Mouse (Mus musculus): ENCODE data around the gene Grb14. TPM values are rescaled to one million over a fixed set of nuclear protein-coding genes. Genes with fewer than 3 reads are reported as not detected.

The Grb14 gene
- total RNA-seq (2021) = 100 to 1,000 TPM; 184 to 233 TPM

DNA sequence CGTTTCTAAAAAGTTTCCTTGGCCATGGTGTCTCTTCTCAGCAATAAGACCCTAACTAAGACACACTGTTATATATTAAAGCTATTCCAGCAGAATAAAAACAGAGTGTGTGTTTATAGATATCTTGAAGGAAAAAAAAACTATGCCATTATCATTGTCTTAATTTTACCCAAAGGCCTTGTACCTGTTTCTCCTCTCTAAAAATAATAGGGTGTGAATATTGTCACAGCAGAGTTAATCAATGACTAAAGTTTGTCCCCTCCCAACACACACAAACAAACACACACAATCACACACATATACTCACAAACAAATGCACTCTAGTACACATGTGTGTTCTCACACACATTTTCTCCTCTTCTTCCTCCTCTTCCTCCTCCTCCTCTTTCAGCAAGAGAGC lies at the start of gene Grb14:
Gene Grb14 (minus strand): TSS at position 101 of the 400 bp plus-strand sequence.
- no peak for DNase-seq
- intact Hi-C loops (cut with DNase I) = loop anchor here (5.0 kb wide), 2 partner anchors 212 to 312 kb away; partner anchors contain the start of gene Cobll1

DNA sequence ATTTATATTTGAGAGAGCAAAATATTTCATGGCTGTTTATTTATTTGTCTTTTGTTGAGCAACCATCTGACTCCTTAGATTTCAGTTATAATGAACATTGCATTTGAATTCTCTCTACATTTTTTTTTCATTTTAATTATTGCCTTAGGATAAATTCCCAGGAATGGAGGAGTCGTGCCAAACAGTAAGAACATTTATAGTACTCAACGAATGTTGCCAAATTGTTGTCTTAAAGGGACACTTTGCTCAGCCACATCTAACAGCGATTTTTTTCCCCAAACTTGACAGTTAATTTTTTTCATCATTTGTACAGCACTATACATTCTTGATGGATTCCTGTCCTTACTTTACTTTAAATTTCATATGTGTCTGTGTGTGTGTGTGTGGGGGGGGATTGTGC lies 47.4 kb upstream of the Grb14 start:
- intact Hi-C loops (cut with DNase I) = no loop called here

DNA sequence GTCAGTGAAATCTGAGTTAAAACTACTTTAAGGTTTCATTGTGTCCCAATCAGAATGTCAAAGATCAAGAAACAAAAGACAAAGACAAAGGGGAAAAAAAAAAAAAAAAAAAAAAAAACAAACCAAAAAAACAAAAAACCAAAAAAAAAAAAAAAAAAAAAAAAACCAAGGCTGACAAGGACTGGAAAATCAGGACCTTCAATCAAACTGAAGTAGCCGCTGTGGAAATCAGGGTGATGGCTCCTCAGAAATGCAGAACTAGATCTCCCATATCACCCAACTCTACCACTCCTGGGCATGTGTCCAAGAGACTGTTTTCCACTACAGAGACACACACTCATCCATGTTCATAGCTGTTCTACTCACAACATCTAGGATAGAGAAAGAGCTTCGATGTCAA lies 29.0 kb upstream of the Grb14 start:
- DNase-seq = no peak
- intact Hi-C loops (cut with DNase I) = no loop called here

More for the DNA sequence above, 47.4 kb upstream of the Grb14 start:
- no peak for DNase-seq

DNA sequence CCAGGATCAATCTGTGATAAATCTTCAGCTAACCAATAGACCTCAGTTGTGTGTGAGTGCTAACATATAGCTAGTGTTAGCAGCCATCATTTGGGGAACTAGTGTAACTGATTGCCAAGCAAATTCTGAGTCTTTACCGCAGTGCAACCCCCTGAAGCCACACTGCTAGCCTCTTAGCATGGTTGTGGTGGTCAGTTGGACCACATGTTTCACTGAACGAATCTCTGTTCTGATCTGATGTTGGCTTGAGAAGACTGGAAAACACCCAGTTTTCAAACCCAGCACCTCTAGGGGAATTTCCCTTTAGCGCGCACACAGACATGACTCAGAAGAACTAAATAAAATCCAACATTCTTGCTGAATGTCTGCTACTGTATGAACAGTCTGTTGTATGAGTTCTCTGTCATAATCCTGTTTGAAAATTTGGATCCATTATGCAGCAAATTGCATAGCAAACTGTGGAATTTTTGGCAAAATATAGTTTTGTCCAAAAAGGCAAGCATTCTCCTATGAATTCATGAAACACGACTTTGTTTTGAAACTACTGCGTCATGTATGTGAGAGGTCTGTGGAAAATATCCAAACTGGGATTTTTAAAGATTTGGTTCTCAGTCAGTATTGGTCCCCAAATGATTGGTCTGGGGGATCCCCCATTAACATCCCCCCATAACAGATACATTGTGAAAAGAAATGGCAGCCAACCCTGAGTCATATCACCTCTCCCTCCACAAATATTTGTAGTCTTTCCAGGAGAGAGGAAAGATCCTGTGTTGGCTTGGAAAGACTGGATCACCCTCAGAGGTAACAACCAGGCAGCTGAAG lies 27.6 kb upstream of the Grb14 start:
- intact Hi-C loops (cut with DNase I) = no loop called here

GRCm38 (mm10) chr2:65050776-65051175 lies 26.0 kb upstream of the Grb14 start:
- intact Hi-C loops (cut with DNase I) = no loop called here
- no peak for DNase-seq

More for the DNA sequence above, 27.6 kb upstream of the Grb14 start:
- no peak for DNase-seq

DNA sequence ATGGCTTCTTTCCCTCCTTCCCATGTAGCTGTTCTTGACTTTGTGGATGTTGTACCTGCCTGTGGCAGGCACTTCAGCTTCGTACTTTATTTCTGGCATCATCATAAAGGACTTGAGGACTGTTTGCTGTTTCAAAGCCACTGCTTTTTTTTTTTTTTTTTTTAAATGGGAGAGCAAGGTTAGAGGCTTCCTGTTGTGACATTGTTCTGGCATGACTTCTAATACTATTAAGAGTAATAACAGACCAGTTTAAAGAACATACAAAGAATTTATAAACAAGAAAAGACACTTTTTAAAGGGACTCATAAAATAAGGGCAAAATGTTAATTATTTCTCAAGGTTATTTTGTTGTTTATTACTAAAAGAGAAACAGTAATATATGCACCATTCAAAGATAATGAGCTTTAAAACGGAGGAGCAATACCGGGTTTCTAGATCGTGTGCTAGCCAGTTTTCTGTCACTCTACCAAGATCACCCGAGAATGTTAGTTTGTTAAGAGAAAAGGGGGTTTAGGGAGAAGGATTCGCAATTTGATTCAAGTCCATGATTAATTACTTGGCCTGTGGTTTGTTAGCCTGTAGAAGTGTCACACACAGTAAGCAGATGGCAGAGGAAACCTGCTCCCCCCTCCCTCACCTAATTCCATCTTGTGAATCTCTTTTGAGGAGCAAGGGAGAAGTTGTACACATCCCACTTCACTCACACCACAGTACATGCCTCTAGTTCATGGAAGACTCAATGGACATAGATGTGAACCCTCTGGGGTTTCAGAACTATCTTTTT lies 23.6 kb upstream of the Grb14 start:
- intact Hi-C loops (cut with DNase I) = no loop called here
- DNase-seq = no peak

- no peak for DNase-seq
- intact Hi-C loops (cut with DNase I) = no loop called here
Measured at GRCm38 (mm10) chr2:65038164-65038563, 13.4 kb upstream of the Grb14 start.

DNA sequence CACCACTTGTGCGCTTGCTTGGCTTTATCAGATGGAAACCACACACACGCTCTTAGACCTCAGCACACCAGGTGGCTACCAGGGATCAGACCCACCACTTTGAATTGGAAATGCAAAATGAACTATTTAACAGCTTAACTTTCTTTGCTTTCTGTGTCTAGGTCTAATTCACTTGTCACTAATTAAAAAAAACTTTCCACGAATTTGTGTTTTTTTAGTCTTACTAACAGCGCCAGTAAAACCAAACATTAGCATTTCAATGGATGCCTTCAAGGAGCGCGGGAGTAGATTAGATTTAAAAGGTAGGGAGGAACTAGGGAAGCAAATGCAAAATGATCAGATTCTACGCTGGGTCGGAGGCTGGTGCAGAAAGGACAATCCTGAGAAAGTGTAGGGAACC lies 12.8 kb upstream of the Grb14 start:
- intact Hi-C loops (cut with DNase I) = no loop called here
- DNase-seq = no peak

GRCm38 (mm10) chr2:65022363-65023240 lies 2.2 kb downstream of the Grb14 start:
- intact Hi-C loops (cut with DNase I) = loop anchor here (2.0 to 5.0 kb wide), 4 partner anchors 64 to 315 kb away; partner anchors contain the start of gene Cobll1
- peak; percentile 73 to 80 for DNase-seq

- DNase-seq = no peak
- intact Hi-C loops (cut with DNase I) = loop anchor here (2.0 to 5.0 kb wide), 4 partner anchors 65 to 315 kb away; partner anchors contain the start of gene Cobll1
Measured at GRCm38 (mm10) chr2:65021691-65022362, 3.0 kb downstream of the Grb14 start.

GRCm38 (mm10) chr2:65017375-65017774 lies 7.4 kb downstream of the Grb14 start:
- intact Hi-C loops (cut with DNase I) = no loop called here
- no peak for DNase-seq

DNA sequence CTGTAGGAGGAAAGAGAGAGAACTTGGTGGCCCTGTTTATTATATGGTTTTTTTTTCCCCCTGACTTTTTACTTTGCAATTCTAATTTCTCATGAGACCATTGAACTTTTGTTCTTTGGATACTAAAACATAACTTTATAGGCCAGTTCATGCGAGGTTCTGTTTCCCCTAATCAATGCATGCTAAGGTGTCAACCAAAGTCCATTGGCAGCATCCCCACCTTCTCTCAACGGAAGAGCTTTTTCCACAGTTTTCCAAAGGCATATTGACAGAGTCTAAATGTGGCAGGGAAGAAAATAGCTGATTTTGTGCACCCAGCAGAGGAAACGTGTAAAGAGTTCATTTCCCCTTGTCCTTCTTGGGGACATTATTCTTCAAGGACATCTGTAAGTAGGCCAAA lies 10.2 kb downstream of the Grb14 start:
- DNase-seq = no peak
- intact Hi-C loops (cut with DNase I) = no loop called here

- intact Hi-C loops (cut with DNase I) = no loop called here
- DNase-seq = no peak
Measured at GRCm38 (mm10) chr2:65010105-65010504, 14.7 kb downstream of the Grb14 start.

GRCm38 (mm10) chr2:65007396-65007795 lies 17.4 kb downstream of the Grb14 start:
- intact Hi-C loops (cut with DNase I) = no loop called here
- DNase-seq = no peak

GRCm38 (mm10) chr2:65005044-65005443 lies 19.7 kb downstream of the Grb14 start:
- intact Hi-C loops (cut with DNase I) = no loop called here
- DNase-seq = no peak

GRCm38 (mm10) chr2:65003433-65003832 lies 21.4 kb downstream of the Grb14 start:
- DNase-seq = peak in 1 of 2 experiments; percentile 29
- intact Hi-C loops (cut with DNase I) = loop anchor here (2.0 kb wide), 1 partner anchor 39 kb away; no protein-coding TSS in a partner anchor

GRCm38 (mm10) chr2:65002631-65003030 lies 22.2 kb downstream of the Grb14 start:
- intact Hi-C loops (cut with DNase I) = loop anchor here (2.0 kb wide), 1 partner anchor 38 kb away; no protein-coding TSS in a partner anchor
- DNase-seq = no peak

DNA sequence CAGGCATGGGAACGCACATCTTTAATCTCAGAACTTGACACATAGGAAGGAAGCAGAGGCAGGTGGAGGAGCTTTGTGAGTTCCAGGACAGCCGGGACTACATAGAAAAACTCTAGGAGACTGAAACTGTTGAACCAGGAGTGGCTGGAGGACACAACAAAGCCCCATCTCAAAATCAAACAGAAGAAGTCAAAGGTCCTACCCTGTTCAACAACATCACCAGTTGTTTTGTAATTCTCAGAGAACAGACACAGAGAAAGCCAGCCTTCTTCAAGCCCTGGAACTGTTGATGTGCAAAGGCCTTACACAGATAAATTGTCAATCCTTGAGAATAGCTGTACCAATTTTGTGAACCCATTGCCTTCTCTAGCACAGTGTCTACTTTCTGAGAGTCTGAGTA lies 29.7 kb downstream of the Grb14 start:
- intact Hi-C loops (cut with DNase I) = no loop called here

DNA sequence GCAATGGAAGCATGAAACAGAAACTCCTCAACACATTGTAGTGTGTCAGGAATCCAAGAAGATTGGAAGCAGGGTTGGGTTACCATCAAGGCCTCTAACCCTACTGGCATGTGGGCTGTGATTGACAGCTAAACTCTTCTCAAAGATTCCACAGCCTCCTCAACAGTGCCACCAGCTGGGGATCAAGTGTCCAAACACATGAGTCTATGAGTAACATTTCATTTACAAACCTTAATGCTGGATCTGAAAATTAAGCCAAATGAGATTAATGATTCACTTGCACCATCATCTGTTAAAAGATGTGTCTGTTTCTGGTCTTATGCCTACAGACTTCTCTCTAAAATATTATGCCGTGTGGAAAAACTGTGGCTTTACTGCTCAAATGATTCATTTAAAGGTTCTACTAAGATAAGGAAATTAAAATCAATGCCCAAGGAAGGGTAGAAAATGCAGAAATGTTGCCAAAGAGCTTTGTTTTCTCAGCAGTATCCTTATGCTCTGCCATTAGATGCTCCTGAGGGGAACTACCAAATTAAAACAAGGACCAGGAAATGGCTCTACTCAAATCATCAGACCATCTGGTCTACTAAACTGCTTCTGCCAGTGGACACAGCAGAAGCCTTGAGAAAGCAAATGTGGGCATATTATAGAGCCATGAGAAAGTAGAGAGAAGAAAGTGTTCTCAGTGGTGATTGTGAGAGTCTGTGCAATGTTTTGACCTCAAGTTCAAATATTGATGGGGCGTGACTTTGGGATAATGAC lies 35.2 kb downstream of the Grb14 start:
- intact Hi-C loops (cut with DNase I) = no loop called here
- DNase-seq = no peak

More for the DNA sequence above, 29.7 kb downstream of the Grb14 start:
- DNase-seq = no peak

All from heart, postnatal 36 days (tissue).